Mouse (Mus musculus) CH12.LX (cell line): Measurements from ENCODE around the gene Tmem185a. TPM values are rescaled to one million over a fixed set of nuclear protein-coding genes. Genes with fewer than 3 reads are reported as not detected.
"Not testable (repeated sequence)": the region's sequence is repeated elsewhere in the genome, so short reads cannot be mapped to it uniquely, and the experiment has no call there.

Experiments
- DNase-seq: peaks from one replicate; pipeline ENCODE4 v3.0.0-alpha.2; 2013; ENCODE audit errors: extremely low read depth
- H3K27ac ChIP-seq: 2 replicates; pipeline ENCODE4 v1.5.1; 2012; ENCODE audit warnings: low read depth, mild to moderate bottlenecking, control low read depth, moderate library complexity; ENCODE audit not compliant: insufficient read depth
- H3K27me3 ChIP-seq: replicated peaks from 2 replicates; pipeline ENCODE3; 2012; ENCODE audit warnings: inconsistent platforms
- H3K36me3 ChIP-seq, 2 experiments: replicated peaks in 1 of 2; 2 replicates each; pipeline versions ENCODE3 to v1.6.1; 2012; ENCODE audit warnings: inconsistent platforms in 1 of 2, low read length in 1 of 2, mild to moderate bottlenecking in 1 of 2, mixed read lengths in 1 of 2, moderate library complexity in 1 of 2; ENCODE audit not compliant: control insufficient read depth in 1 of 2, insufficient read depth in 1 of 2
- H3K4me1 ChIP-seq, 2 experiments: 2 replicates each; pipeline ENCODE4 v1.6.1; 2012; ENCODE audit warnings: inconsistent platforms in 1 of 2, moderate library complexity in 1 of 2; ENCODE audit not compliant: insufficient read depth in 2 of 2, control insufficient read depth in 1 of 2
- H3K4me2 ChIP-seq: 2 replicates; pipeline ENCODE4 v1.6.1; 2012; ENCODE audit warnings: low read depth, mild to moderate bottlenecking, control low read depth; ENCODE audit not compliant: poor library complexity, insufficient read depth, severe bottlenecking
- H3K4me3 ChIP-seq, 3 experiments: fragments of 150-350 bp in 1 of 3; sonication (generic) in 1 of 3; replicated peaks in 1 of 3; 2 replicates each; pipeline versions ENCODE3 to v1.5.1; 2011 to 2012; ENCODE audit warnings: low read depth in 2 of 3, low read length in 2 of 3, mild to moderate bottlenecking in 2 of 3, moderate library complexity in 2 of 3, control low read depth in 1 of 3, improper control_type of control experiment in 1 of 3, inconsistent platforms in 1 of 3, mixed read lengths in 1 of 3; ENCODE audit not compliant: poor library complexity in 1 of 3
- H3K79me2 ChIP-seq: replicated peaks from 2 replicates; pipeline ENCODE4 v1.6.1; 2012; ENCODE audit warnings: mild to moderate bottlenecking, moderate library complexity; ENCODE audit not compliant: control insufficient read depth, poor library complexity, insufficient read depth, severe bottlenecking; ENCODE audit errors: extremely low read depth
- H3K9ac ChIP-seq: 2 replicates; pipeline ENCODE4 v1.6.1; 2012; ENCODE audit warnings: low read depth, mild to moderate bottlenecking, control low read depth, moderate library complexity; ENCODE audit not compliant: insufficient read depth
- H3K9me3 ChIP-seq: replicated peaks from 2 replicates; pipeline ENCODE3; 2012; ENCODE audit warnings: low read length, inconsistent platforms, mixed read lengths
- GABPA ChIP-seq: IDR thresholded peaks from 2 replicates; pipeline ENCODE4 v1.6.1; 2012; ENCODE audit warnings: low read depth, low read length, improper control_type of control experiment, inconsistent platforms; ENCODE audit not compliant: insufficient replicate concordance
- TBP ChIP-seq: conservative IDR thresholded peaks from 2 replicates; pipeline ENCODE4 v1.6.1; 2011; ENCODE audit warnings: low read depth, low read length, improper control_type of control experiment
- ZC3H11A ChIP-seq: IDR thresholded peaks from 2 replicates; pipeline ENCODE4 v1.6.1; 2012; ENCODE audit warnings: low read depth, mild to moderate bottlenecking, inconsistent platforms, low read length, improper control_type of control experiment
- ZMIZ1 ChIP-seq: IDR thresholded peaks from 2 replicates; pipeline ENCODE4 v1.6.1; 2012; ENCODE audit warnings: low read depth, mild to moderate bottlenecking, inconsistent platforms, low read length, improper control_type of control experiment
- dilution Hi-C: fragments of 300-500 bp; cut with MboI; formaldehyde crosslinking; loops from 2 replicates; pipeline ENCODE4 v1.14.3; 2020; ENCODE audit warnings: low sequenced_read_pairs; ENCODE audit not compliant: extremely low pct_unique_long_range_greater_than_20kb, extremely low pct_ligation_motif_present
- in situ Hi-C: fragments of 300-500 bp; cut with MboI; formaldehyde crosslinking; loops from 3 replicates; pipeline ENCODE4 v1.14.3; 2019; ENCODE audit warnings: low sequenced_read_pairs, low pct_ligation_motif_present, low pct_unique_long_range_greater_than_20kb, mixed read lengths
- polyA plus RNA-seq: library from polyadenylated mRNA; unstranded; fragments of >175 nt; gene quantifications from 2 replicates; pipeline ENCODE4 v1.2.1, GENCODE M21; 2012; ENCODE audit warnings: low read depth; ENCODE audit not compliant: insufficient read length
- total RNA-seq, 2 experiments: library from RNA; depleted of rRNA; stranded (reverse); fragments of 300-350 nt in 1 of 2; fragments of >200 nt in 1 of 2; gene quantifications; 2 replicates each; pipeline ENCODE4 v1.2.3; 2012 to 2014

Tmem185a gene
- total and polyA plus RNA-seq, 3 experiments = 20.4 to 30.8 (median 25.9) TPM

DNA sequence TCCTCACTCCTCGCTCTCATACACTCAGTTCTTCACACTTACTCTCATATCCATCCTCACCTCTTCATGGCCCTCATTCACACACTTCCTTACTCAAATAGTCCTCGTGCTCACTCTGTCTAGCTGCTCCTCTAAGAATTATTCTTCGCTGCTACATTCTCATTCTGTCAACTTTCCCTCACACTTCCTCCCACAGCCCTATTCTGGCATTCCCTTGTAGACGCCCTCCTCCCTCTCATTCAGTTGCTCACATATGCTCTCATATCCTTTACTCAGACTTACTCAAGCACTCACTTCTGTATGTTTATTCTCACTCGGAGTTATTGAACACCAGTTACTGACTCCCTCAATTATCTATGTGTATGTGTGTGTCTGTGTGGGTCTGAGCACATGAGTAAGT lies 13.4 kb downstream of the Tmem185a start:
- no peaks in the 10 kb centered on the region for H3K4me1 ChIP-seq
- no peak for TF ChIP-seq ZMIZ1
- TF ChIP-seq ZC3H11A = no peak
- TF ChIP-seq GABPA = no peak
- no peak for TF ChIP-seq TBP
- no peak overlapping the region for H3K9ac ChIP-seq
- no peaks in the 10 kb centered on the region for H3K9me3 ChIP-seq
- DNase-seq = no peak
- no peaks in the 10 kb centered on the region for H3K79me2 ChIP-seq
- H3K4me3 ChIP-seq = no peak overlapping the region
- no peaks in the 10 kb centered on the region for H3K27me3 ChIP-seq
- dilution Hi-C loops = no loop called here
- no peak overlapping the region for H3K4me2 ChIP-seq
- H3K36me3 ChIP-seq = peaks cover 24 to 54% of the 10 kb centered on the region in 2 experiments
- H3K27ac ChIP-seq = no peak overlapping the region
- in situ Hi-C loops = loop anchor here (25.0 kb wide), 1 partner anchor 101 kb away; the partner anchor contains the start of gene Ids

- H3K9me3 ChIP-seq, H3K9ac ChIP-seq, dilution Hi-C loops, H3K27me3 ChIP-seq, H3K36me3 ChIP-seq, H3K4me2 ChIP-seq, H3K4me3 ChIP-seq, DNase-seq, H3K79me2 ChIP-seq, H3K27ac ChIP-seq: not testable (repeated sequence)
- in situ Hi-C loops = loop anchor here (25.0 kb wide), 1 partner anchor 90 kb away; the partner anchor contains the start of gene Ids
- H3K4me1 ChIP-seq = peaks cover 7 to 13% of the 10 kb centered on the region in 2 experiments
These were observed 24.6 kb downstream of the Tmem185a start for GRCm38 (mm10) chrX:70452359-70452758.

DNA sequence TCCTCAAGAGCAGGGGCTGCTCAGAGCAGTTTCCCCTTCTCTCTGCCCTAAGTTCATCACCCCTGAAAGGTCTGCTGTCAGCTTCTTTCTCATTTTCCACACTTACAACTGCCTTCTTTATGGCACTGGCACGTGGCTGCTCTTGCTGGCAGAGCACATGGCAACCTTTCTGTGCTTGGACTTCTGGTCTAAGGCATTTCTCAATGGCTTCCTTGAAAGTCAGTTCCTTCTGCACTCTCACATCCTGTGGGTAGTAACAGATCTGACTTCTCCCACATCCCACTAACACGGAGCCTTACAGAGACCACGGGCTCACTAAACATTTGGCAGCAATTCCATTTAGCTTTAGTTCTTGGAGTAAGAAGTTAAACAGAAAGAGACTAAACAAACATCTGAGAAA lies 51.5 kb downstream of the Tmem185a start:
- H3K4me3 ChIP-seq, H3K4me2 ChIP-seq, H3K9me3 ChIP-seq, in situ Hi-C loops, H3K9ac ChIP-seq, H3K79me2 ChIP-seq, H3K27me3 ChIP-seq, dilution Hi-C loops, H3K36me3 ChIP-seq, H3K4me1 ChIP-seq, H3K27ac ChIP-seq, DNase-seq: not testable (repeated sequence)

Other genes with a start within 250 kb of the Tmem185a start
- 4.2 and 5.2 TPM in 2 replicates for gene Ids, start 112.1 kb downstream of the Tmem185a start, total RNA-seq (2012; rRNA removed)
- 5.1 and 5.3 TPM in 2 replicates for gene Ids, start 112.1 kb downstream of the Tmem185a start, total RNA-seq (2014; rRNA removed)
- gene Ids, start 112.1 kb downstream of the Tmem185a start, polyA plus RNA-seq = 10.6 and 12.2 TPM in 2 replicates
- 14.3 and 16.1 TPM in 2 replicates for gene 1110012L19Rik, start 91.3 kb downstream of the Tmem185a start, total RNA-seq (2012; rRNA removed)
- gene 1110012L19Rik, start 91.3 kb downstream of the Tmem185a start, total RNA-seq (2014; rRNA removed) = 26.9 and 32.5 TPM in 2 replicates
- 15.6 and 19.4 TPM in 2 replicates for gene 1110012L19Rik, start 91.3 kb downstream of the Tmem185a start, polyA plus RNA-seq